ENCODE assay signal across 41 mouse cellular contexts in genomic region chr9:50569599-50570525, GRCm38 (mm10). TPM values are rescaled to one million over a fixed set of nuclear protein-coding genes. Genes with fewer than 3 reads are reported as not detected.
DNase-seq lines count a peak whose midpoint lies in the region; ATAC-seq and TF ChIP-seq lines count a peak whose summit lies in the region.
"Had no signal": no experiment of that assay in that cellular context is flagged by ENCODE, and none has a peak within 500 bp of the region (broad histone marks: within the 10 kb centered on the region; RNA-seq: fewer than 3 reads in every experiment).

No protein-coding gene starts in this region.

- no peaks in the 10 kb centered on the region for H3K27me3 ChIP-seq in intestine, embryonic 15.5 days (replicated peaks)
- H3K27me3 ChIP-seq in intestine, postnatal 0 days (replicated peaks; ENCODE audit: control insufficient read depth, insufficient read depth, low read length) = no peaks in the 10 kb centered on the region
- no peaks in the 10 kb centered on the region for H3K27me3 ChIP-seq in C2C12 (ENCODE audit: control insufficient read depth, insufficient read depth, insufficient read length)
- H3K27me3 ChIP-seq in stomach, embryonic 15.5 days (replicated peaks) = no peaks in the 10 kb centered on the region
- H3K27me3 ChIP-seq: heart, embryonic 15.5 days; hindbrain, embryonic 12.5 days; kidney, embryonic 15.5 days; limb, embryonic 12.5 days; liver, embryonic 15.5 days; lung, embryonic 15.5 days; midbrain, embryonic 15.5 days had no signal

- no peaks in the 10 kb centered on the region for H3K79me2 ChIP-seq in C2C12 (ENCODE audit: control insufficient read depth, insufficient read depth)

- H3ac ChIP-seq in C2C12 (ENCODE audit: control insufficient read depth, insufficient read length, low read depth) = no peak overlapping the region

- H3K4me3 ChIP-seq in intestine, embryonic 15.5 days (replicated peaks) = no peak overlapping the region
- no peak overlapping the region for H3K4me3 ChIP-seq in intestine, postnatal 0 days (ENCODE audit: low read depth, low read length)
- no peak overlapping the region for H3K4me3 ChIP-seq in C2C12 (ENCODE audit: insufficient read depth, poor library complexity, severe bottlenecking)
- no peak overlapping the region for H3K4me3 ChIP-seq in stomach, embryonic 15.5 days (replicated peaks)
- H3K4me3 ChIP-seq: heart, embryonic 10.5 days; heart, embryonic 15.5 days; hindbrain, embryonic 12.5 days; kidney, embryonic 15.5 days; layer of hippocampus, adult 2 months; left cerebral cortex, adult 2 months; limb, embryonic 12.5 days; liver, embryonic 15.5 days; lung, embryonic 15.5 days; midbrain, embryonic 10.5 days; midbrain, embryonic 15.5 days had no signal

- no peak overlapping the region for H3K9ac ChIP-seq in intestine, embryonic 15.5 days
- H3K9ac ChIP-seq in intestine, postnatal 0 days (ENCODE audit: low read depth, low read length) = no peak overlapping the region
- H3K9ac ChIP-seq in stomach, embryonic 15.5 days = no peak overlapping the region
- H3K9ac ChIP-seq: heart, embryonic 15.5 days; hindbrain, embryonic 12.5 days; kidney, embryonic 15.5 days; limb, embryonic 12.5 days; liver, embryonic 15.5 days; lung, embryonic 15.5 days; midbrain, embryonic 15.5 days had no signal

- peak; percentile 34 for DNase-seq in brain, adult 2 months (ENCODE audit: low read depth, low spot score)
- no peak for DNase-seq in adrenal gland, postnatal 25 days
- DNase-seq in layer of hippocampus, adult 18-20 months (ENCODE audit: low spot score in 2 of 2) = no peak
- DNase-seq in right cerebral cortex, adult 18-20 months = no peak
- DNase-seq: adrenal gland, adult 2 months; cerebellum, adult 9-10 months; cerebellum, postnatal 36 days; gastrocnemius, postnatal 10 days; kidney, adult 11 months; kidney, postnatal 25 days; thymus, postnatal 4 days had no signal

- no peaks in the 10 kb centered on the region for H3K79me3 ChIP-seq in C2C12 (ENCODE audit: low read depth)

- no peak overlapping the region for H3K27ac ChIP-seq in intestine, embryonic 15.5 days
- H3K27ac ChIP-seq in intestine, postnatal 0 days (ENCODE audit: low read depth, low read length) = no peak overlapping the region
- H3K27ac ChIP-seq in stomach, embryonic 15.5 days = peak overlapping the region; percentile 11; the same call in 1 of the 2 replicates
- H3K27ac ChIP-seq: heart, embryonic 10.5 days; heart, embryonic 15.5 days; hindbrain, embryonic 12.5 days; hindbrain, postnatal 0 days; kidney, embryonic 15.5 days; layer of hippocampus, adult 2 months; left cerebral cortex, adult 2 months; limb, embryonic 12.5 days; liver, embryonic 15.5 days; lung, embryonic 15.5 days; midbrain, embryonic 10.5 days; midbrain, embryonic 15.5 days had no signal

- H3K36me3 ChIP-seq in intestine, embryonic 15.5 days = no peaks in the 10 kb centered on the region
- H3K36me3 ChIP-seq in intestine, postnatal 0 days (ENCODE audit: control insufficient read depth, insufficient read depth) = no peaks in the 10 kb centered on the region
- H3K36me3 ChIP-seq in C2C12 (ENCODE audit: control insufficient read depth, insufficient read depth) = no peaks in the 10 kb centered on the region
- no peaks in the 10 kb centered on the region for H3K36me3 ChIP-seq in stomach, embryonic 15.5 days
- H3K36me3 ChIP-seq: G1E; heart, embryonic 10.5 days; heart, embryonic 15.5 days; hindbrain, embryonic 12.5 days; kidney, embryonic 15.5 days; limb, embryonic 12.5 days; liver, embryonic 15.5 days; lung, embryonic 15.5 days; midbrain, embryonic 10.5 days; midbrain, embryonic 15.5 days had no signal

- no peaks in the 10 kb centered on the region for H3K9me3 ChIP-seq in intestine, embryonic 15.5 days
- no peaks in the 10 kb centered on the region for H3K9me3 ChIP-seq in intestine, postnatal 0 days (ENCODE audit: control insufficient read depth)
- H3K9me3 ChIP-seq in stomach, embryonic 15.5 days = no peaks in the 10 kb centered on the region
- H3K9me3 ChIP-seq: G1E; heart, embryonic 10.5 days; heart, embryonic 15.5 days; hindbrain, embryonic 12.5 days; kidney, embryonic 15.5 days; limb, embryonic 12.5 days; liver, embryonic 15.5 days; lung, embryonic 15.5 days; midbrain, embryonic 10.5 days; midbrain, embryonic 15.5 days had no signal

- peak; percentile 59; the same call in 1 of the 2 replicates for ATAC-seq in intestine, embryonic 15.5 days
- ATAC-seq in intestine, postnatal 0 days = no peak
- peak; percentile 35; the same call in 1 of the 2 replicates for ATAC-seq in stomach, embryonic 15.5 days (ENCODE audit: insufficient read depth, low FRiP score, low read depth)
- ATAC-seq: activated CD4-positive, CD25-positive, alpha-beta regulatory T cell, adult 4 months; forebrain, embryonic 16.5 days; hindbrain, postnatal 0 days; midbrain, embryonic 15.5 days had no signal

- 62% methylated on average over 10 of the region's 10 CpGs for WGBS in intestine, embryonic 15.5 days
- WGBS in intestine, postnatal 0 days = 49% methylated on average over 10 of the region's 10 CpGs
- whole genome bisulfite sequencing in stomach, embryonic 15.5 days = 65% methylated on average over 10 of the region's 10 CpGs

- H3K4me1 ChIP-seq in intestine, embryonic 15.5 days (replicated peaks) = no peaks in the 10 kb centered on the region
- no peaks in the 10 kb centered on the region; the same call in 1 of the 2 replicates for H3K4me1 ChIP-seq in intestine, postnatal 0 days (replicated peaks; ENCODE audit: control insufficient read depth, insufficient read depth, low read length)
- H3K4me1 ChIP-seq in stomach, embryonic 15.5 days = no peaks in the 10 kb centered on the region
- H3K4me1 ChIP-seq: heart, embryonic 10.5 days; heart, embryonic 15.5 days; hindbrain, embryonic 12.5 days; kidney, embryonic 15.5 days; liver, embryonic 15.5 days; lung, embryonic 15.5 days; midbrain, embryonic 10.5 days; midbrain, embryonic 15.5 days had no signal

- no peak overlapping the region for H3K4me2 ChIP-seq in intestine, embryonic 15.5 days (replicated peaks)
- no peak overlapping the region for H3K4me2 ChIP-seq in intestine, postnatal 0 days (replicated peaks; ENCODE audit: low read depth)
- H3K4me2 ChIP-seq in stomach, embryonic 15.5 days = no peak overlapping the region
- H3K4me2 ChIP-seq: heart, embryonic 15.5 days; hindbrain, embryonic 12.5 days; kidney, embryonic 15.5 days; limb, embryonic 12.5 days; liver, embryonic 15.5 days; lung, embryonic 15.5 days; midbrain, embryonic 15.5 days had no signal

- TF ChIP-seq CTCF in intestine, postnatal 0 days (IDR thresholded peaks at IDR 0.05; ENCODE audit: low read depth) = no peak
- TF ChIP-seq CTCF in C2C12 (IDR thresholded peaks at IDR 0.05; ENCODE audit: control insufficient read depth, insufficient read depth, insufficient read length) = no peak

TF ChIP-seq in C2C12, 6 proteins besides CTCF, POLR2A, EP300 and RAD21:
- TF ChIP-seq MAX (IDR thresholded peaks at IDR 0.05) = peak; percentile 30
- no peak for TF ChIP-seq USF1 (IDR thresholded peaks at IDR 0.05; ENCODE audit: low read depth)

RNA-seq across cellular contexts. Expression of gene Tex12, which starts 8.7 kb away (rescaled TPM):
- 0.16 and 0.19 TPM in 2 replicates for polyA plus RNA-seq in intestine, embryonic 15.5 days (2015; fragmentation: Nextera tagmentation; extraction: Ambion mirVana)
- 0.43 and 0.65 TPM in 2 replicates for polyA plus RNA-seq in intestine, postnatal 0 days (2015; fragmentation: Nextera tagmentation; extraction: Ambion mirVana)
- polyA plus RNA-seq in C2C12 (2012; fragmentation: generic; extraction: Trizol) = not detected
- polyA plus RNA-seq in stomach, embryonic 15.5 days (2015; fragmentation: Nextera tagmentation; extraction: Ambion mirVana) = not detected in 2 replicates
- not detected in 2 replicates for total RNA-seq in adrenal gland, postnatal 25 days (2021)
- total RNA-seq in layer of hippocampus, adult 18-20 months (2021) = not detected
- total RNA-seq: adrenal gland, adult 2 months; adrenal gland, postnatal 4 days; G1E; gastrocnemius, postnatal 10 days; granulocyte monocyte progenitor cell, adult 5-6 weeks; heart, postnatal 25 days; hindbrain, postnatal 0 days; layer of hippocampus, adult 2 months; layer of hippocampus, postnatal 14 days; left cerebral cortex, adult 2 months; left cerebral cortex, postnatal 25 days; megakaryocyte progenitor cell, adult 5-6 weeks; neutrophil, adult 5-6 weeks had no signal
- polyA plus RNA-seq: activated CD4-positive, CD25-positive, alpha-beta regulatory T cell, adult 4 months; adrenal gland, adult 2 months; embryonic facial prominence, embryonic 11.5 days; forebrain, embryonic 16.5 days; G1E; heart, embryonic 15.5 days; hindbrain, embryonic 12.5 days; limb, embryonic 12.5 days; liver, embryonic 15.5 days; lung, embryonic 15.5 days; neural tube, embryonic 11.5 days; stomach, embryonic 14.5 days; thymus, postnatal 0 days had no signal

RNA-seq across cellular contexts. Expression of gene Bco2, which starts 14.9 kb away (rescaled TPM):
- polyA plus RNA-seq in intestine, embryonic 15.5 days (2015; fragmentation: Nextera tagmentation; extraction: Ambion mirVana) = 3.4 and 4.4 TPM in 2 replicates
- polyA plus RNA-seq in intestine, postnatal 0 days (2015; fragmentation: Nextera tagmentation; extraction: Ambion mirVana) = 4.7 and 5.3 TPM in 2 replicates
- polyA plus RNA-seq in C2C12 (2012; fragmentation: generic; extraction: Trizol) = 0.02 TPM
- 1.1 and 1.3 TPM in 2 replicates for polyA plus RNA-seq in stomach, embryonic 15.5 days (2015; fragmentation: Nextera tagmentation; extraction: Ambion mirVana)
- total RNA-seq in adrenal gland, postnatal 25 days (2021) = 4.5 and 4.8 TPM in 2 replicates
- 1 to 10 TPM; 4.0 to 4.1 TPM for total RNA-seq in layer of hippocampus, adult 18-20 months (2021)
- polyA plus RNA-seq: G1E had no signal

RNA-seq across cellular contexts. Expression of gene Il18, which starts 15.2 kb away (rescaled TPM):
- 17.6 and 18.8 TPM in 2 replicates for polyA plus RNA-seq in intestine, embryonic 15.5 days (2015; fragmentation: Nextera tagmentation; extraction: Ambion mirVana)
- polyA plus RNA-seq in intestine, postnatal 0 days (2015; fragmentation: Nextera tagmentation; extraction: Ambion mirVana) = 57.3 and 68.7 TPM in 2 replicates
- 0.81 TPM for polyA plus RNA-seq in C2C12 (2012; fragmentation: generic; extraction: Trizol)
- polyA plus RNA-seq in stomach, embryonic 15.5 days (2015; fragmentation: Nextera tagmentation; extraction: Ambion mirVana) = 10.1 and 13.7 TPM in 2 replicates
- total RNA-seq in adrenal gland, postnatal 25 days (2021) = 3.4 and 5.1 TPM in 2 replicates
- total RNA-seq in layer of hippocampus, adult 18-20 months (2021) = 10 to 100 TPM; 25.1 to 27.9 TPM
- total RNA-seq: G1E had no signal
- polyA plus RNA-seq: G1E had no signal

RNA-seq across cellular contexts. Expression of gene Sdhd, which starts 33.8 kb away (rescaled TPM):
- 544 and 560 TPM in 2 replicates for polyA plus RNA-seq in intestine, embryonic 15.5 days (2015; fragmentation: Nextera tagmentation; extraction: Ambion mirVana)
- 738 and 800 TPM in 2 replicates for polyA plus RNA-seq in intestine, postnatal 0 days (2015; fragmentation: Nextera tagmentation; extraction: Ambion mirVana)
- 244 TPM for polyA plus RNA-seq in C2C12 (2012; fragmentation: generic; extraction: Trizol)
- polyA plus RNA-seq in stomach, embryonic 15.5 days (2015; fragmentation: Nextera tagmentation; extraction: Ambion mirVana) = 362 and 375 TPM in 2 replicates
- 234 and 247 TPM in 2 replicates for total RNA-seq in adrenal gland, postnatal 25 days (2021)
- total RNA-seq in layer of hippocampus, adult 18-20 months (2021) = 100 to 1,000 TPM; 118 to 124 TPM

RNA-seq across cellular contexts. Expression of gene Timm8b, which starts 33.8 kb away (rescaled TPM):
- polyA plus RNA-seq in intestine, embryonic 15.5 days (2015; fragmentation: Nextera tagmentation; extraction: Ambion mirVana) = 314 TPM in 2 replicates
- 387 and 412 TPM in 2 replicates for polyA plus RNA-seq in intestine, postnatal 0 days (2015; fragmentation: Nextera tagmentation; extraction: Ambion mirVana)
- polyA plus RNA-seq in C2C12 (2012; fragmentation: generic; extraction: Trizol) = 195 TPM
- 243 and 275 TPM in 2 replicates for polyA plus RNA-seq in stomach, embryonic 15.5 days (2015; fragmentation: Nextera tagmentation; extraction: Ambion mirVana)
- 189 and 190 TPM in 2 replicates for total RNA-seq in adrenal gland, postnatal 25 days (2021)
- 100 to 1,000 TPM; 212 to 222 TPM for total RNA-seq in layer of hippocampus, adult 18-20 months (2021)
